Mouse (Mus musculus): ENCODE results near the gene Atf2. TPM values are rescaled to one million over a fixed set of nuclear protein-coding genes. Genes with fewer than 3 reads are reported as not detected.
"Not testable (repeated sequence)": the region's sequence is repeated elsewhere in the genome, so short reads cannot be mapped to it uniquely, and the experiment has no call there.

The Atf2 gene
- polyA plus RNA-seq, 1 experiment from 2014 or later, result 83.6 TPM

DNA sequence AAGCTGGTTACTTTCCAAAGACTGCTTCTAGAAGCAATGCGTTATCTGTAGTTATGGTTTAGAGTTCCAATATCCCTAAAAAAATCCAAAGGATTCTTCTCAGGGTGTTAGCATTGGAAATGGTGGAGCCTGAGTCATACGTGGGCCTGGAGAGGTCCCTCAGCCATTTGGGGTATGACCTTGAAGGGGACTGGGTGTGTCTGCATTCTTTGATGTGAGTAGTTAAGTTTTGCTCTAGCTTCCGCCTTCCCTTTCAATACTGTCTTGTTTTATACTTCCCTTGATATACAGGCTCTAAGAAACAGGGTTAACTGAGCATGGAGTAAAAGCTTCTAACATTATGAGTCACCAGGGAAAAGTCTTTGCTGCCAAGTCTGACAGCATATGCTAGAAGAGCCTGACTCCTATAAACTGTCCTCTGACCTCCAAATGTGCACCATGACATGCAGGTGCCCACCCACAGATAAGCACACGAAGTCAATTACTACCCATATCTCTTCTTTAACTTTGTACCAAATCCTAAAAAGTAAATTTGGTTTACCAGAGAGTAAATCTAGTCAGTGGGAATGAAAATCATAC, 32.3 kb downstream of the Atf2 start:
- WGBS, result 91% methylated on average over 4 of the region's 4 CpGs

DNA sequence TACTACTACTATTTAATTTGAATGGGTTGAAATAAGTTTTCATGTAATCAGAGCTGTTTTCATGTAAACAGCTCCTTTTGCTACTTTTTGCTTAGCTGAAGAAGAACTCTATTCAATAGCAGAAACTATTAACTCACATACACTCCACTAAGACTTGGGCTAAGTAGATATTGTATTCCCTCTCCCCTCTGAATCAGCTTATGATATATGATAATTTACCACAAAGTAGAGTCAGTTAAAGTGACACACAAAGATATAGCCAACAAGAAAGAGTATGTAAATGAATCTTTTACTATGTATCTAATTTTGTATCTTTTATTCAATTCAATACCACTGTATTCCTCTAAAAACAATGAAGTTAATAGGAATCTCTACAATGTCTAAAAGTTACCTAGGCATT, 35.1 kb downstream of the Atf2 start:
- Histone ChIP-seq H3K27ac (replicated peaks; ENCODE audit: low read depth, low read length) (no peak overlapping the region), H3K4me1 (ENCODE audit: control insufficient read depth, insufficient read depth, low read length) (no peaks in the 10 kb centered on the region), H3K9me3 (ENCODE audit: control insufficient read depth, low read length) (no peaks in the 10 kb centered on the region), H3K4me2 (ENCODE audit: low read depth, severe bottlenecking) (no peak overlapping the region), H3K27me3 (ENCODE audit: control insufficient read depth, insufficient read depth, low read length) (no peaks in the 10 kb centered on the region), H3K9ac (ENCODE audit: low read length) (no peak overlapping the region), H3K36me3 (ENCODE audit: control insufficient read depth, insufficient read depth, low read length) (no peaks in the 10 kb centered on the region), H3K4me3 (ENCODE audit: low read depth, low read length) (no peak overlapping the region)
- no peak for ATAC-seq (ENCODE audit: insufficient number of reproducible peaks, low FRiP score, low TSS enrichment, low read depth)
- no peak for DNase-seq (ENCODE audit: low spot score)

More for the DNA sequence above, 32.3 kb downstream of the Atf2 start:
- Histone ChIP-seq H3K27me3 (ENCODE audit: control insufficient read depth, insufficient read depth, low read length) (no peaks in the 10 kb centered on the region), H3K4me1 (ENCODE audit: control insufficient read depth, insufficient read depth, low read length) (no peaks in the 10 kb centered on the region), H3K9me3 (ENCODE audit: control insufficient read depth, low read length) (no peaks in the 10 kb centered on the region), H3K27ac (replicated peaks; ENCODE audit: low read depth, low read length) (no peak overlapping the region), H3K4me2 (ENCODE audit: low read depth, severe bottlenecking) (no peak overlapping the region), H3K4me3 (ENCODE audit: low read depth, low read length) (no peak overlapping the region), H3K9ac (ENCODE audit: low read length) (no peak overlapping the region), H3K36me3 (ENCODE audit: control insufficient read depth, insufficient read depth, low read length) (no peaks in the 10 kb centered on the region)
- ATAC-seq (ENCODE audit: insufficient number of reproducible peaks, low FRiP score, low TSS enrichment, low read depth), result no peak
- no peak for DNase-seq (ENCODE audit: low spot score)

DNA sequence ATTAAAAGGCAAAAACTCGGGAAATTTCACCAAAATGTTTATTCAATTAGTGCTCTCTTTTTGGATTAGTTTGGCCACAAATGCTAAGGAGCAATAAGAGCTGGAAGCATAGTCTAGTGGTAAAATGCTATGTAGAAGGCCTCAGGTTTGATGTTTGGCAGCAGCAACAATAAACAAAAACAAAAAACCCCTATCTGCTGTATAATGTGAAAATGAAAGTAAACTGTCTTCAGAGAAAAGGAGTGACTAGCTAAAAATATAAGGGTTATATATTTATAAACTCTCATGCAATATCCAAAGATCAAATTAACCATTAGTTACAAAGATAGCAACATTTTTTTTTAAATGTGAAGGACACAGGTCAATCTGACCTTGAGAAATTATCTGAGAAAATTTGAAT, 36.2 kb downstream of the Atf2 start:
- Histone ChIP-seq H3K9ac (ENCODE audit: low read length) (no peak overlapping the region), H3K27me3 (ENCODE audit: control insufficient read depth, insufficient read depth, low read length) (no peaks in the 10 kb centered on the region), H3K36me3 (ENCODE audit: control insufficient read depth, insufficient read depth, low read length) (no peaks in the 10 kb centered on the region), H3K4me1 (ENCODE audit: control insufficient read depth, insufficient read depth, low read length) (no peaks in the 10 kb centered on the region), H3K27ac (replicated peaks; ENCODE audit: low read depth, low read length) (no peak overlapping the region), H3K9me3 (ENCODE audit: control insufficient read depth, low read length) (no peaks in the 10 kb centered on the region), H3K4me3 (ENCODE audit: low read depth, low read length) (no peak overlapping the region), H3K4me2 (ENCODE audit: low read depth, severe bottlenecking) (no peak overlapping the region)
- WGBS, result 73% methylated on average over 1 of the region's 1 CpGs
- DNase-seq (ENCODE audit: low spot score), result no peak
- no peak for ATAC-seq (ENCODE audit: insufficient number of reproducible peaks, low FRiP score, low TSS enrichment, low read depth)

DNA sequence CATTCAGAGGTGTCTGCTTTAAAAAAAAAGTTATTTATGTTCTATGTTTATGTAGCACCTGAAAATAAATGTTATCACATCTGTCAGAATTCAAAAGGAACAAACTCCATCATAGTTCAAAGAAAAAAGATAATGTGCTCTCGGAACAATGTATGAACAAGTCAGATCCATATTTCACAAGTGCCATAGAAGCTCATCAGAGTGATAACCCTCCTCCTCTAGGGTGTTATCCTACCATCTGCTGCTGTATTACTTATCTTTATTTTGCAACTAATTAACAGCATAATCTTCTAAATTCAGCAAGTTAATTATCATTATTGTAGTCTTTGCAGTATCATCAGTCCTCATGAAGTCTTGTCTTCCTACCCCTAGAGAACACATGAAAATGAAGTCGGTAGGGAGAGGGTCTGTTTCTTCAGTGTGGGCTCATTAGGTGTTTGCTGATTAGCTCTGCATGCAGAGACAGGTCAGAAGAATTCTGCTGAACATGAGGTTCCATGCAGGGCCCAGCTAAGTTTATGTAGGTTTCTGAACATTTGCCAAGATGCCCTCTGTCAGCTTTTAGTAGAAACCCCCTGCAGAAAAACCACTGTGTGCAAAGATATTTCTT, 57.9 kb downstream of the Atf2 start:
- Histone ChIP-seq H3K27me3 (ENCODE audit: control insufficient read depth, insufficient read depth, low read length) (no peaks in the 10 kb centered on the region), H3K4me1 (ENCODE audit: control insufficient read depth, insufficient read depth, low read length) (no peaks in the 10 kb centered on the region), H3K36me3 (ENCODE audit: control insufficient read depth, insufficient read depth, low read length) (no peaks in the 10 kb centered on the region), H3K4me2 (ENCODE audit: low read depth, severe bottlenecking) (no peak overlapping the region), H3K4me3 (ENCODE audit: low read depth, low read length) (no peak overlapping the region), H3K9ac (ENCODE audit: low read length) (no peak overlapping the region), H3K9me3 (ENCODE audit: control insufficient read depth, low read length) (no peaks in the 10 kb centered on the region), H3K27ac (replicated peaks; ENCODE audit: low read depth, low read length) (no peak overlapping the region)
- no peak for DNase-seq (ENCODE audit: low spot score)
- WGBS, result 82% methylated on average over 2 of the region's 2 CpGs
- ATAC-seq (ENCODE audit: insufficient number of reproducible peaks, low FRiP score, low TSS enrichment, low read depth), result no peak

DNA sequence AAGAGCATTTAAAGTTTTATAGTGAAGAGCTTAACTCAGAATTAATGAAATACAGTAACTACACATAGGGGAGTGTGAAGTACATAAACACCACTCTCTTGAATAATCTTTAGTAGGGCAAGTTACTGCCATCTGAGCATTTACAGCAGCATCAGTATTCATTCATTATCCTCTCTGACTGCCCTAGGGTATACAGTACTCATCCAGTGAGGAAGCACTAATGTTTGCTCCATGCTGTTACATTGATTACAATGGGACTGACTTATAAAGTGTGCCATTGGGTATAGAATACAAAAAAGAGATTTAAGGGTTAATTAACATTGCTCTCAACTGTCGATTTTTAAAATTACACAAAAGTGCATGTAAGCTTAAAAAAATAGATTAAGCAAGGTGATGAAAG, 59.2 kb downstream of the Atf2 start:
- H3K27me3 ChIP-seq (ENCODE audit: control insufficient read depth, insufficient read depth, low read length), result no peaks in the 10 kb centered on the region
- no peaks in the 10 kb centered on the region; the same call in 1 of the 2 replicates for H3K36me3 ChIP-seq (ENCODE audit: control insufficient read depth, insufficient read depth, low read length)
- H3K9ac ChIP-seq (ENCODE audit: low read length), result no peak overlapping the region
- 84% methylated on average over 1 of the region's 1 CpGs for WGBS
- no peak overlapping the region for H3K4me2 ChIP-seq (ENCODE audit: low read depth, severe bottlenecking)
- H3K27ac ChIP-seq (replicated peaks; ENCODE audit: low read depth, low read length), result no peak overlapping the region
- H3K4me1 ChIP-seq (ENCODE audit: control insufficient read depth, insufficient read depth, low read length), result no peaks in the 10 kb centered on the region
- ATAC-seq (ENCODE audit: insufficient number of reproducible peaks, low FRiP score, low TSS enrichment, low read depth) (no peak), DNase-seq (ENCODE audit: low spot score) (no peak)
- no peak overlapping the region for H3K4me3 ChIP-seq (ENCODE audit: low read depth, low read length)
- no peaks in the 10 kb centered on the region for H3K9me3 ChIP-seq (ENCODE audit: control insufficient read depth, low read length)

DNA sequence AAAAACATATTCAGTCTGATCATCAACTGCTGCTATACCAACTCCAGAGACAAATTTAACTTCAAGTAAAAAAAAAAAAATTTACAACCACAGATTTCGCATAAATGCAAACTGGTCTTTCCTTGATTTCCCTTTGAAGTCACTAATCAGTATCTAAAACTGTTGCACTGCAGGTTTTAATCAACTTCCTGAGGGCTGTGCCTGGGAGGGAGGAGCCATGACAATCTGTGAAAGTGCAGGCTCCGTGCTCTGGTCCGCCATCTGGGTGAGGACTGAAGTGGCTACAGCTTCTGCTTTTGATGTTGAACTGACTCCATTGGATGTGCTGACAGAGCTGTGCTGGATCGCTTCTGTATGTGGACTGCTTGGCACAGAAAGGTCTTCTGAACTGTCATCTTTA, 73.7 kb downstream of the Atf2 start:
- Histone ChIP-seq H3K36me3 (ENCODE audit: control insufficient read depth, insufficient read depth, low read length) (peaks cover 6% of the 10 kb centered on the region; the same call in 1 of the 2 replicates), H3K27me3 (ENCODE audit: control insufficient read depth, insufficient read depth, low read length) (no peaks in the 10 kb centered on the region), H3K4me2 (ENCODE audit: low read depth, severe bottlenecking) (no peak overlapping the region), H3K27ac (replicated peaks; ENCODE audit: low read depth, low read length) (no peak overlapping the region), H3K4me3 (ENCODE audit: low read depth, low read length) (no peak overlapping the region), H3K9ac (ENCODE audit: low read length) (no peak overlapping the region), H3K9me3 (ENCODE audit: control insufficient read depth, low read length) (no peaks in the 10 kb centered on the region), H3K4me1 (ENCODE audit: control insufficient read depth, insufficient read depth, low read length) (no peaks in the 10 kb centered on the region)
- no peak for ATAC-seq (ENCODE audit: insufficient number of reproducible peaks, low FRiP score, low TSS enrichment, low read depth)
- 46% methylated on average over 4 of the region's 4 CpGs for WGBS
- DNase-seq (ENCODE audit: low spot score), result peak; percentile 26

DNA sequence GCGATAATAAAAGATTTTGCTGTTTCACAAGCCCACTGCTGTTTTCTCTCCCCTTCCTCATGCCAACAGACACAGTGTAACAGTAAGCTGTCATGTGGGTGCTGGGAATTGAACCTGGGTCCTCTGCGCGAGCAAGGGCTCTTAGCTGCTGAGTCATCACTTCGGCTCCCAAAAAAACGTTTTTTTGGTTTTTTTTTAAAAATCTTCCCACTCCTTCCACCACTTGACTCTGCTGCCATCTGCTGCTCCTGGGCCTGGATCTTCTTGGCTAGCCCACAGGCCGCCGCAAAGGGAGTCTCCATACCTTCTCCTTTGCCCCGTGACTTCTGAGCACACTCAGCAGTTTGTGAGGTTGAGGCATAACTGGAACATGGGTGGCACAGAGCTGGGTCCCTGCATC, 84.8 kb downstream of the Atf2 start:
- WGBS, result 84% methylated on average over 8 of the region's 8 CpGs
- Histone ChIP-seq H3K27ac (replicated peaks; ENCODE audit: low read depth, low read length) (no peak overlapping the region), H3K4me2 (ENCODE audit: low read depth, severe bottlenecking) (no peak overlapping the region), H3K9ac (ENCODE audit: low read length) (no peak overlapping the region), H3K27me3 (ENCODE audit: control insufficient read depth, insufficient read depth, low read length) (no peaks in the 10 kb centered on the region), H3K4me3 (ENCODE audit: low read depth, low read length) (no peak overlapping the region), H3K9me3 (ENCODE audit: control insufficient read depth, low read length) (no peaks in the 10 kb centered on the region), H3K4me1 (ENCODE audit: control insufficient read depth, insufficient read depth, low read length) (no peaks in the 10 kb centered on the region), H3K36me3 (ENCODE audit: control insufficient read depth, insufficient read depth, low read length) (no peaks in the 10 kb centered on the region)
- DNase-seq (ENCODE audit: low spot score) (no peak), ATAC-seq (ENCODE audit: insufficient number of reproducible peaks, low FRiP score, low TSS enrichment, low read depth) (no peak)

DNA sequence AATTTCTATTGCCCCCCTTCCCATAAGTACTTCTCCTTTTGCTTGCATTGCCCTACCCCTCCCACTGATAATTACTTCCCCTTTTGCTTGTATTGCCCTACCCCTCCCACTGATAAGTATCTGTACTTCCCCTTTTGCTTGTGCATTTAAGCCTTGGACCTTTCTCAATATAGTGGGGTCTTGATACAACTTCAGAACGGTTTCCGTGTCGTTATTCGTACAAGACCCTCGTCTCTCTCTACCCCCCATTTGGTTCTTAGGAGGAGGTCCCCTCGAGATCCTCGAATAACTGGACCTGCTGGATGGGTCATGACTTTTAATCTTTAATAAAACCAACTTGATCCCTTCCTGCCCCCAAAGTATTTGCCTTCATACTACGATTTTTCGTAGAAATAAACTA, 92.3 kb downstream of the Atf2 start:
- H3K4me1 ChIP-seq (ENCODE audit: control insufficient read depth, insufficient read depth, low read length); H3K9me3 ChIP-seq (ENCODE audit: control insufficient read depth, low read length); H3K36me3 ChIP-seq (ENCODE audit: control insufficient read depth, insufficient read depth, low read length); H3K9ac ChIP-seq (ENCODE audit: low read length); H3K4me2 ChIP-seq (ENCODE audit: low read depth, severe bottlenecking); H3K4me3 ChIP-seq (ENCODE audit: low read depth, low read length); H3K27me3 ChIP-seq (ENCODE audit: control insufficient read depth, insufficient read depth, low read length); ATAC-seq (ENCODE audit: insufficient number of reproducible peaks, low FRiP score, low TSS enrichment, low read depth); DNase-seq (ENCODE audit: low spot score); H3K27ac ChIP-seq (replicated peaks; ENCODE audit: low read depth, low read length): not testable (repeated sequence)
- WGBS, result 91% methylated on average over 9 of the region's 9 CpGs

DNA sequence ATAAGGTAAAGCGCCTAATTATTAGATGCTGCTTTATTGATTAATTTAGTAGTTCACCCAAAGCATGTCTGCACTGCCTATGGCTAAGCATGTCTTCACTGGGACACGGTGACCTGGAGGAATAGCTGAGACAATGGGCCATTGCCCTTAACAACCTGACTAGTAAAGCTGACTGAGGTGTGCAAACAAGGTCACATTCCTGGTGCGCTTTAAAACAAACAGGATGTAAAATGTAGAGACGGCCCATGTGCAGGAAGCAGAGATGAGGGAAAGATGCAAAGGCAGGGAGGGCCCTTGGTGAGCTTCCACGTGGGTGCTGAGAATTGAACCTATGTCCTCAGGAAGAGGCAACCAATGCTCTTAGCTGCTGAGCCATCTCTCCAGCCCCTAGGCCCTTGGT, 93.7 kb downstream of the Atf2 start:
- ATAC-seq (ENCODE audit: insufficient number of reproducible peaks, low FRiP score, low TSS enrichment, low read depth) (no peak), DNase-seq (ENCODE audit: low spot score) (no peak)
- H3K4me3 ChIP-seq (ENCODE audit: low read depth, low read length), result no peak overlapping the region
- no peak overlapping the region for H3K9ac ChIP-seq (ENCODE audit: low read length)
- no peak overlapping the region for H3K27ac ChIP-seq (replicated peaks; ENCODE audit: low read depth, low read length)
- 70% methylated on average over 5 of the region's 5 CpGs for WGBS
- H3K9me3 ChIP-seq (ENCODE audit: control insufficient read depth, low read length), result no peaks in the 10 kb centered on the region
- H3K4me2 ChIP-seq (ENCODE audit: low read depth, severe bottlenecking), result no peak overlapping the region
- H3K27me3 ChIP-seq (ENCODE audit: control insufficient read depth, insufficient read depth, low read length), result no peaks in the 10 kb centered on the region
- H3K36me3 ChIP-seq (ENCODE audit: control insufficient read depth, insufficient read depth, low read length), result no peaks in the 10 kb centered on the region
- H3K4me1 ChIP-seq (ENCODE audit: control insufficient read depth, insufficient read depth, low read length), result peaks cover 3% of the 10 kb centered on the region; the same call in 1 of the 2 replicates
